Mouse (Mus musculus): ENCODE results near the gene Mettl14. TPM values are rescaled to one million over a fixed set of nuclear protein-coding genes. Genes with fewer than 3 reads are reported as not detected.

Gene Mettl14
- total RNA-seq, 2 experiments from 2014 or later = 5.7 to 8.3 TPM

Other genes with a start within 250 kb of the Mettl14 start
- 100 to 1,000 TPM; 225 to 248 TPM for gene Synpo2, start 150.0 kb downstream of the Mettl14 start, total RNA-seq (2021)
- gene Sec24d, start 118.7 kb downstream of the Mettl14 start, total RNA-seq (2021) = 10 to 100 TPM; 12.4 to 14.1 TPM
- gene Prss12, start 60.8 kb upstream of the Mettl14 start, total RNA-seq (2021) = 1 to 10 TPM in 1 of 2 experiments, under 1 TPM in 1; 0.84 to 1.6 TPM

Data from gastrocnemius, postnatal 25 days (tissue).